Comparison of ENCODE assay signal across 8 mouse cellular contexts in the genomic region with DNA sequence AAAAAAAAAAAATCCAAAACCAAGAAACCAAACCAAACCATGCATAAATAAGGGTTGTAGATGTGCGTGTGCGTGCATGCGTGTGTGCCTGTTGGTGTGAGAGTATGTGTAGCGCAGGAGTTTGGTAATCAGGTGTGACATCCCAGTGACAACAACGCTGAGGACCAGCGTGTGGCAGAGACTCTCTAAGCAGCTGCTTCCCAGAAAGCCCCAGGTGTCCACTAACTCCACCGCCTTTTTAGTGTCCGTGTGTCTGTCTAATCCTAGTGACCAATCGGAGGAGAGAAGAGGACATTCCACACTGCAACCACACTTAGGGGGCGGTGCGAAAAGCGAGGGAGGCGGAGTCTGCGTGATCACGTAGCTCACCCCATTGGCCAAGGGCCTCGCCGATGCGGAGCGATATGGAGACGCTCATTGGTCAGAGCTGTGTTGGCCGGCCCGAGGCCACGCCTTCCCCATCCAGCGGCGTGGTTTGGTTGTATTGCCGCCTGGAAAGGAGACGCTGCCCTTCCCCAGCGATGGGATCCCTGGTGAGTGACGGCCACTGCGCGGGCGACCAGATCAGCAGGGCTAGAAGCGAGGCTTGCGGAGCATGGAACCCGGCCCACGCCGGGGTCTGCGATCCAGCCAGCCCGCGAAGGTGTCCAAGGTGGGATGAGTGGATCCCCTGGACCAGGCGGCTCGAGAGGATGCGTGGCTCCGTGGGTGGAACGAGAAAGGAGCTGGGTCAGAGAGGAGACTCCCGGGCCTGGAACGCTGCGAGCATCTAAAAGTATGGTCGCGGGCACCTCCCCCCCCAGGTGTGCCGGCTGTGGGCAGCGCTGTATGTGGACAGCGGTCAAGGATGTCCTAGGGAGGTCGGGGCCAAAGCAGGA. TPM values are rescaled to one million over a fixed set of nuclear protein-coding genes. Genes with fewer than 3 reads are reported as not detected.
A peak's percentile ranks its signal among the peaks of the same experiment; 100 is the strongest.
DNase-seq lines count a peak whose midpoint lies in the region; ATAC-seq and TF ChIP-seq lines count a peak whose summit lies in the region.

Gene Miga2 (plus strand): TSS at position 461 of the 878 bp plus-strand sequence.

- H3K9ac ChIP-seq in lung, postnatal 0 days (replicated peaks; ENCODE audit: low read depth), result peak within 1 kb of the TSS; percentile 61

- peaks cover 35% of the 10 kb centered on the region for H3K4me1 ChIP-seq in hindbrain, embryonic 10.5 days (replicated peaks)
- peaks cover 11% of the 10 kb centered on the region; the same call in 1 of the 2 replicates for H3K4me1 ChIP-seq in lung, postnatal 0 days (ENCODE audit: insufficient read depth, low read depth, low read length)

- H3K36me3 ChIP-seq in hindbrain, embryonic 10.5 days, result peaks cover 29% of the 10 kb centered on the region
- peaks cover 4% of the 10 kb centered on the region; the same call in 1 of the 2 replicates for H3K36me3 ChIP-seq in lung, postnatal 0 days (ENCODE audit: insufficient read depth, low read length)

- DNase-seq in MN1 (ENCODE audit: low spot score), result peak; percentile 98
- DNase-seq in cerebellum, adult 9-10 months, result peak; percentile 100
- DNase-seq in hindbrain, embryonic 10.5 days (ENCODE audit: low spot score), result peak; percentile 99
- peak; percentile 100 for DNase-seq in layer of hippocampus, adult 9-11 months
- DNase-seq in lung, postnatal 0 days (ENCODE audit: low spot score), result peak; percentile 99
- DNase-seq in ovary, postnatal 14 days (ENCODE audit: low spot score), result peak; percentile 97
- DNase-seq in thymus, postnatal 14 days, result peak; percentile 96

- ATAC-seq in frontal cortex, adult (ENCODE audit: low TSS enrichment), result peak; percentile 96
- peak; percentile 98 for ATAC-seq in lung, postnatal 0 days

- TF ChIP-seq CTCF in lung, postnatal 0 days (IDR thresholded peaks at IDR 0.05), result peak; percentile 8; the same call in 1 of the 2 replicates

- H3K27me3 ChIP-seq in hindbrain, embryonic 10.5 days (ENCODE audit: insufficient read depth, poor library complexity, severe bottlenecking), result no peaks in the 10 kb centered on the region
- no peaks in the 10 kb centered on the region for H3K27me3 ChIP-seq in lung, postnatal 0 days (replicated peaks; ENCODE audit: insufficient read depth, low read length)

- peak within 1 kb of the TSS; percentile 79 for H3K4me3 ChIP-seq in hindbrain, embryonic 10.5 days
- peak within 1 kb of the TSS; percentile 64 for H3K4me3 ChIP-seq in lung, postnatal 0 days (ENCODE audit: low read depth, low read length)

- TF ChIP-seq EP300 in lung, postnatal 0 days (IDR thresholded peaks at IDR 0.05), result no peak

- WGBS in hindbrain, embryonic 10.5 days, result under 1% methylated on average over 54 of the region's 54 CpGs
- under 1% methylated on average over 54 of the region's 54 CpGs for WGBS in lung, postnatal 0 days

- H3K27ac ChIP-seq in hindbrain, embryonic 10.5 days, result peak within 1 kb of the TSS; percentile 88
- 0 out of 2 replicates have a peak within 1 kb of the TSS, but pooled peaks have one; percentile 2 for H3K27ac ChIP-seq in lung, postnatal 0 days (ENCODE audit: low read length)

- H3K4me2 ChIP-seq in lung, postnatal 0 days (replicated peaks; ENCODE audit: low read depth, low read length), result peak within 1 kb of the TSS; percentile 76

- no peaks in the 10 kb centered on the region for H3K9me3 ChIP-seq in hindbrain, embryonic 10.5 days
- H3K9me3 ChIP-seq in lung, postnatal 0 days (ENCODE audit: low read length), result no peaks in the 10 kb centered on the region

RNA-seq across cellular contexts. Expression of gene Miga2, which starts in this region (rescaled TPM):
- polyA plus RNA-seq in hindbrain, embryonic 10.5 days (2016; fragmentation: Nextera tagmentation; extraction: Ambion mirVana), result 29.7 and 33.6 TPM in 2 replicates
- polyA plus RNA-seq in lung, postnatal 0 days (2015; fragmentation: Nextera tagmentation; extraction: Ambion mirVana), result 13.8 and 14.9 TPM in 2 replicates

Comparison
In these comparisons a context has a peak if more than half of its experiments do, and no peak if none do; other contexts are left out.
1. Peak in every context shown above with its lines: DNase-seq, ATAC-seq, H3K4me3 ChIP-seq and H3K27ac ChIP-seq.